Mouse (Mus musculus) midbrain, postnatal 0 days (tissue): ENCODE results near the gene Fam71a. TPM values are rescaled to one million over a fixed set of nuclear protein-coding genes. Genes with fewer than 3 reads are reported as not detected.

ENCODE experiments used
- ATAC-seq: fragments of 200-750 bp; cut with Nextera tagmentation; 2 replicates; pipeline ENCODE4 v1.8.0; 2017; ENCODE audit warnings: moderate number of reproducible peaks, mild to moderate bottlenecking, moderate TSS enrichment, moderate library complexity; ENCODE audit not compliant: low FRiP score
- DNase-seq: peaks from one replicate; pipeline ENCODE4 v3.0.0-alpha.2; 2015; ENCODE audit warnings: low spot score
- H3K27ac ChIP-seq: fragments of 300-500 bp; sonication (generic); 2 replicates; pipeline ENCODE4 v1.5.1; 2014; ENCODE audit warnings: low read depth, mild to moderate bottlenecking, low read length, mixed read lengths
- H3K27me3 ChIP-seq: fragments of 300-500 bp; sonication (generic); 2 replicates; pipeline ENCODE4 v1.6.1; 2014; ENCODE audit warnings: low read length, control low read depth, mixed read lengths; ENCODE audit not compliant: insufficient read depth
- H3K36me3 ChIP-seq: fragments of 300-500 bp; sonication (generic); 2 replicates; pipeline ENCODE4 v1.6.1; 2014; ENCODE audit warnings: low read length, control low read depth, mixed read lengths; ENCODE audit not compliant: insufficient read depth
- H3K4me1 ChIP-seq: fragments of 300-500 bp; sonication (generic); 2 replicates; pipeline ENCODE4 v1.6.1; 2014; ENCODE audit warnings: mild to moderate bottlenecking, control low read depth, antibody characterized with exemption, low read length, mixed read lengths; ENCODE audit not compliant: insufficient read depth
- H3K4me2 ChIP-seq: fragments of 300-500 bp; sonication (generic); 2 replicates; pipeline ENCODE4 v1.6.1; 2014; ENCODE audit warnings: low read depth, mild to moderate bottlenecking, low read length, mixed read lengths; ENCODE audit not compliant: poor library complexity, severe bottlenecking
- H3K4me3 ChIP-seq: fragments of 300-500 bp; sonication (generic); 2 replicates; pipeline ENCODE4 v1.5.1; 2014; ENCODE audit warnings: low read depth, mild to moderate bottlenecking, low read length, moderate library complexity
- H3K9ac ChIP-seq: fragments of 300-500 bp; sonication (generic); replicated peaks from 2 replicates; pipeline ENCODE4 v1.6.1; 2014; ENCODE audit warnings: mild to moderate bottlenecking, low read length, moderate library complexity, mixed read lengths; ENCODE audit not compliant: poor library complexity, severe bottlenecking
- H3K9me3 ChIP-seq: fragments of 300-500 bp; sonication (generic); 2 replicates; pipeline ENCODE4 v1.6.1; 2016; ENCODE audit warnings: low read length, control low read depth
- CTCF ChIP-seq: IDR thresholded peaks from 2 replicates; pipeline ENCODE4 v1.5.1; 2016; ENCODE audit warnings: antibody characterized with exemption, mild to moderate bottlenecking
- WGBS: fragments of 180-500 bp; shearing (Covaris S2); extraction: QIAGEN DNeasy Blood & Tissue Kit; methylation state at CpG from one replicate; pipeline ENCODE4 v1.1.7; 2014; 5-methylcytosine and 5-hydroxymethylcytosine counted together
- polyA plus RNA-seq: library from polyadenylated mRNA; unstranded; fragments of >200 nt; fragmentation: Nextera tagmentation; extraction: Ambion mirVana; gene quantifications from 2 replicates; pipeline ENCODE4 v1.2.1, GENCODE M21; 2015
- total RNA-seq: library from RNA; depleted of rRNA; stranded (reverse); fragments of >200 nt; gene quantifications from 2 replicates; pipeline ENCODE4 v1.2.3, GENCODE M21; 2014

The Fam71a gene
- total and polyA plus RNA-seq, 2 experiments from 2014 or later, result not detected

- ATAC-seq, result no peak
- no peaks in the 10 kb centered on the region for H3K4me1 ChIP-seq
- no peak overlapping the region for H3K4me2 ChIP-seq
- no peaks in the 10 kb centered on the region for H3K9me3 ChIP-seq
- no peak overlapping the region for H3K27ac ChIP-seq
- TF ChIP-seq CTCF, result no peak
- no peaks in the 10 kb centered on the region for H3K36me3 ChIP-seq
- 57% methylated on average over 4 of the region's 4 CpGs for WGBS
- H3K27me3 ChIP-seq, result no peaks in the 10 kb centered on the region
- DNase-seq, result no peak
- no peak overlapping the region for H3K9ac ChIP-seq
- H3K4me3 ChIP-seq, result no peak overlapping the region
Measured at GRCm38 (mm10) chr1:191135406-191135805, 29.2 kb downstream of the Fam71a start.

DNA sequence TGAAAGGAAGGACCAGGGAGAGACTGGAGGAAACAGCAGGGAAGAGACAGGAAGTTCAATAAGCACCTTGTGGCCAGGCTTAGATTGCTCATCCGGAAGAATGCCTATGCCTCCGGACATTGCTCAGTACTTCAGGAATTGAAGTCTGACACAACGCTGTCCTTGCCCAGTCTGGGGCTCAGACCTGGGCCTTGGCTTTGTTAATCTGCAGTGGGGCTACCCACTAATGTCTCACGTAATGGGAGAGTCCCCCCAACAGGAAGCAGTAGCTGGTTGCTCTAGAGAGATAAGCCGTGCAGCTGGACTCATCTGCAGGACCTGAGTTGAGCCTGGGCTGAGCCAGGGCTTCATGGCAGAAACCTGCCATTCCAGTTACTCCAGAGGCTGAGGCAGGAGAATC is 31.7 kb downstream of the Fam71a start:
- TF ChIP-seq CTCF, result no peak
- no peak overlapping the region for H3K27ac ChIP-seq
- H3K27me3 ChIP-seq, result no peaks in the 10 kb centered on the region
- H3K9ac ChIP-seq, result no peak overlapping the region
- no peak overlapping the region for H3K4me3 ChIP-seq
- ATAC-seq, result no peak
- no peak for DNase-seq
- no peaks in the 10 kb centered on the region for H3K9me3 ChIP-seq
- 79% methylated on average over 5 of the region's 5 CpGs for WGBS
- no peaks in the 10 kb centered on the region for H3K36me3 ChIP-seq
- H3K4me1 ChIP-seq, result no peaks in the 10 kb centered on the region
- H3K4me2 ChIP-seq, result no peak overlapping the region

DNA sequence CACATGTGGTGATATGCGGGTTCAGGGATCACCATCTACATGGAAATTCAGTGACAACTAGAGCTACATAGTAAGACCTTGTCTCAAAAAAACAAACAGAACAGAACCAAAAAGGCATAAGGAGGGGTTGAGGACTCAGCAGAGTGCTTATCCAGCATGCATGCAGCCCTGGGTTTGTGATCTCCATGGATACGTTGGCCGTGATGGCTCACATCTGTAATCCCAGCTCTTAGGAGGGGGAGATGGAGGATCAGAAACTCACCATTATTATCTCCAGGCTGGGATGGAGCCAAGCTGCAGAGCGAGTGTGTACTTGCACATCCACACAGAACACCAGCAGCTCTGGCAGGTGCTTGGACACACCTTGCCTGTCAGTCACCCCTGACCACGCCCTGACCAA is 32.4 kb downstream of the Fam71a start:
- Histone ChIP-seq H3K9me3 (no peaks in the 10 kb centered on the region), H3K4me3 (no peak overlapping the region), H3K27ac (no peak overlapping the region), H3K27me3 (no peaks in the 10 kb centered on the region), H3K36me3 (no peaks in the 10 kb centered on the region), H3K4me1 (no peaks in the 10 kb centered on the region), H3K4me2 (no peak overlapping the region), H3K9ac (no peak overlapping the region)
- no peak for TF ChIP-seq CTCF
- WGBS, result 53% methylated on average over 5 of the region's 5 CpGs
- ATAC-seq, result no peak
- no peak for DNase-seq

- H3K4me2 ChIP-seq, result no peak overlapping the region
- no peaks in the 10 kb centered on the region for H3K36me3 ChIP-seq
- H3K27ac ChIP-seq, result no peak overlapping the region
- no peak overlapping the region for H3K4me3 ChIP-seq
- WGBS, result 92% methylated on average over 2 of the region's 2 CpGs
- H3K27me3 ChIP-seq, result no peaks in the 10 kb centered on the region
- no peaks in the 10 kb centered on the region for H3K4me1 ChIP-seq
- ATAC-seq, result no peak
- no peaks in the 10 kb centered on the region for H3K9me3 ChIP-seq
- DNase-seq, result no peak
- no peak overlapping the region for H3K9ac ChIP-seq
- TF ChIP-seq CTCF, result no peak
Measured at GRCm38 (mm10) chr1:191131692-191132091, 32.9 kb downstream of the Fam71a start.

DNA sequence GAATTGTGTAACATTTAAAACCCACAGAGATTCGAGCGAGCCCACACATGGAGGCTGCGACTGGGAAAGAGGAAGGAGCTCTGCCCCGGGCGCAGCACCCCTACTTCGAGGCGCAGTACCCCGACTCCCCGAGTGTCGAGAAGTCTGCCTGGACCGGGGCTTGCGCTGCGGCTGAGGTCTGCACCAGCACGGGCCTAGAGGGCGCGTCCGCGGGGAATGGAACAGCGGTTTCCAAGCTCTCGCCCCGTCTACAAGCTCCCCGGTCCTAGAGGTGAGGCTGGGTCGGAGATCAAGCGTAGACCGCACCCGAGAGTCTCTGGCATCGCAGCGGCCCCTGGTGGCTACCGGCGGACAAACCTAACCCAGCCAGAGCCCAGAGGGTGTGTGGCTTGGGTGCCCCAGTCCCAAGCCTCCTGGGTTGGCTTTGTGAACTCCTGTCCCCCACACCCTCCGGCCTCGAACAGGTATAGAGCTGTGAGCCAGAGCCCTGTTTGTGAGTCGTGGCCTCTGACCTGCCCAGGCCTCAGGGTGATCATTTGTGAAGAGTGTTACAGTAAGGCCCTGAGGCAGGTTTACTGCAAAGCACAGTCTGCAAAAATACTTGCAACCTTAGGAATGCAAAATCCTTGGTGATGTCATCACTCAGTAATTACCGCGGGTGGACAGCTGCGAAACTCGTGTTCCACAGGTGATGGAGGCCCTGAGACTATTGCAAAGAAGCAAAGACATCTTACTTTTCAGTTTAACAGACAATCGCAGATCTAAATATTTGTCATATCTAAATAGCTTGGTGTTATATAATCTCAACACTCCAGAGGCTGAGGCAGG is 38.6 kb downstream of the Fam71a start:
- Histone ChIP-seq H3K4me3 (peak overlapping the region; percentile 18), H3K36me3 (no peaks in the 10 kb centered on the region), H3K4me2 (peak overlapping the region; percentile 43), H3K27me3 (no peaks in the 10 kb centered on the region), H3K27ac (no peak overlapping the region), H3K4me1 (0 out of 2 replicates have a peak, but pooled peaks cover 3% of the 10 kb centered on the region), H3K9ac (no peak overlapping the region), H3K9me3 (no peaks in the 10 kb centered on the region)
- TF ChIP-seq CTCF, result peak; percentile 73
- DNase-seq, result peak; percentile 47
- ATAC-seq, result 0 out of 2 replicates have a peak, but pooled peaks have one; percentile 49
- WGBS, result 16% methylated on average over 38 of the region's 38 CpGs

- no peak overlapping the region for H3K4me2 ChIP-seq
- WGBS, result 65% methylated on average over 4 of the region's 4 CpGs
- DNase-seq (no peak), ATAC-seq (no peak)
- H3K4me3 ChIP-seq, result no peak overlapping the region
- TF ChIP-seq CTCF, result no peak
- no peaks in the 10 kb centered on the region for H3K9me3 ChIP-seq
- no peak overlapping the region for H3K27ac ChIP-seq
- H3K9ac ChIP-seq, result no peak overlapping the region
- no peaks in the 10 kb centered on the region for H3K27me3 ChIP-seq
- no peaks in the 10 kb centered on the region for H3K36me3 ChIP-seq
- H3K4me1 ChIP-seq, result 0 out of 2 replicates have a peak, but pooled peaks cover 3% of the 10 kb centered on the region
Measured at GRCm38 (mm10) chr1:191124288-191124687, 40.3 kb downstream of the Fam71a start.
